Mouse (Mus musculus) midbrain, embryonic 15.5 days (tissue): ENCODE data around the gene 4930469K13Rik. TPM values are rescaled to one million over a fixed set of nuclear protein-coding genes. Genes with fewer than 3 reads are reported as not detected.
"Not testable (repeated sequence)": the region's sequence is repeated elsewhere in the genome, so short reads cannot be mapped to it uniquely, and the experiment has no call there.

Experiments
- ATAC-seq: fragments of 200-750 bp; cut with Nextera tagmentation; replicated peaks from 2 replicates; pipeline ENCODE4 v1.8.0; 2017; ENCODE audit warnings: moderate TSS enrichment
- H3K27ac ChIP-seq: fragments of 300-500 bp; sonication (generic); 2 replicates; pipeline ENCODE4 v1.5.1; 2015; ENCODE audit warnings: mild to moderate bottlenecking, inconsistent platforms
- H3K27me3 ChIP-seq: fragments of 300-500 bp; sonication (generic); replicated peaks from 2 replicates; pipeline ENCODE4 v1.6.1; 2015; ENCODE audit warnings: inconsistent platforms
- H3K36me3 ChIP-seq: fragments of 300-500 bp; sonication (generic); replicated peaks from 2 replicates; pipeline ENCODE4 v1.6.1; 2015; ENCODE audit warnings: inconsistent platforms
- H3K4me1 ChIP-seq: fragments of 300-500 bp; sonication (generic); 2 replicates; pipeline ENCODE4 v1.6.1; 2015; ENCODE audit warnings: inconsistent platforms
- H3K4me2 ChIP-seq: fragments of 300-500 bp; sonication (generic); 2 replicates; pipeline ENCODE4 v1.6.1; 2015; ENCODE audit warnings: inconsistent platforms, mild to moderate bottlenecking, moderate library complexity
- H3K4me3 ChIP-seq: fragments of 300-500 bp; sonication (generic); 2 replicates; pipeline ENCODE4 v1.5.1; 2015; ENCODE audit warnings: mild to moderate bottlenecking, inconsistent platforms
- H3K9ac ChIP-seq: fragments of 300-500 bp; sonication (generic); 2 replicates; pipeline ENCODE4 v1.6.1; 2015; ENCODE audit warnings: mild to moderate bottlenecking, inconsistent platforms
- H3K9me3 ChIP-seq: fragments of 300-500 bp; sonication (generic); 2 replicates; pipeline ENCODE4 v1.6.1; 2016; ENCODE audit warnings: inconsistent platforms
- WGBS: fragments of 180-500 bp; shearing (Covaris S2); methylation state at CpG from one replicate; pipeline ENCODE4 v1.1.7; 2015; ENCODE audit warnings: mixed read lengths; 5-methylcytosine and 5-hydroxymethylcytosine counted together
- polyA plus RNA-seq: library from polyadenylated mRNA; unstranded; fragments of >200 nt; fragmentation: Nextera tagmentation; extraction: Ambion mirVana; gene quantifications from 2 replicates; pipeline ENCODE4 v1.2.1, GENCODE M21; 2015

The 4930469K13Rik gene
- not detected in 2 replicates for polyA plus RNA-seq

GRCm38 (mm10) chr11:34098422-34098821 is at the start of gene 4930469K13Rik:
Gene 4930469K13Rik, minus strand, starts transcription at chr11:34098554.
- no peak within 1 kb of the TSS for H3K9ac ChIP-seq
- H3K4me3 ChIP-seq = no peak within 1 kb of the TSS
- no peak within 1 kb of the TSS for H3K27ac ChIP-seq
- no peaks in the 10 kb centered on the region for H3K9me3 ChIP-seq
- no peak for ATAC-seq
- H3K27me3 ChIP-seq = no peaks in the 10 kb centered on the region
- H3K36me3 ChIP-seq = no peaks in the 10 kb centered on the region
- 90% methylated on average over 10 of the region's 10 CpGs for WGBS
- H3K4me1 ChIP-seq = no peaks in the 10 kb centered on the region
- no peak within 1 kb of the TSS for H3K4me2 ChIP-seq

- Histone ChIP-seq H3K4me1 (no peaks in the 10 kb centered on the region), H3K27me3 (no peaks in the 10 kb centered on the region), H3K9me3 (no peaks in the 10 kb centered on the region), H3K9ac (no peak overlapping the region), H3K4me2 (no peak overlapping the region), H3K4me3 (no peak overlapping the region), H3K36me3 (no peaks in the 10 kb centered on the region), H3K27ac (no peak overlapping the region)
- ATAC-seq = no peak
- WGBS = 81% methylated on average over 5 of the region's 5 CpGs
These were observed 48.6 kb upstream of the 4930469K13Rik start for GRCm38 (mm10) chr11:34146934-34147333.

- no peaks in the 10 kb centered on the region for H3K36me3 ChIP-seq
- no peak overlapping the region for H3K27ac ChIP-seq
- no peak overlapping the region for H3K4me3 ChIP-seq
- no peak for ATAC-seq
- no peaks in the 10 kb centered on the region for H3K9me3 ChIP-seq
- 71% methylated on average over 4 of the region's 4 CpGs for WGBS
- no peaks in the 10 kb centered on the region for H3K4me1 ChIP-seq
- no peaks in the 10 kb centered on the region for H3K27me3 ChIP-seq
- no peak overlapping the region for H3K4me2 ChIP-seq
- H3K9ac ChIP-seq = no peak overlapping the region
These were observed 46.1 kb upstream of the 4930469K13Rik start for GRCm38 (mm10) chr11:34144421-34144820.

GRCm38 (mm10) chr11:34143984-34144383 is 45.6 kb upstream of the 4930469K13Rik start:
- Histone ChIP-seq H3K4me3 (no peak overlapping the region), H3K9me3 (no peaks in the 10 kb centered on the region), H3K4me1 (no peaks in the 10 kb centered on the region), H3K36me3 (no peaks in the 10 kb centered on the region), H3K4me2 (no peak overlapping the region), H3K27me3 (no peaks in the 10 kb centered on the region), H3K9ac (no peak overlapping the region), H3K27ac (no peak overlapping the region)
- ATAC-seq = no peak
- WGBS = 92% methylated on average over 5 of the region's 5 CpGs

GRCm38 (mm10) chr11:34139296-34139695 is 40.9 kb upstream of the 4930469K13Rik start:
- no peak overlapping the region for H3K9ac ChIP-seq
- H3K4me3 ChIP-seq = no peak overlapping the region
- no peak overlapping the region for H3K4me2 ChIP-seq
- H3K36me3 ChIP-seq = no peaks in the 10 kb centered on the region
- ATAC-seq = 0 out of 2 replicates have a peak, but pooled peaks have one; percentile 45
- no peak overlapping the region for H3K27ac ChIP-seq
- 73% methylated on average over 8 of the region's 8 CpGs for WGBS
- no peaks in the 10 kb centered on the region for H3K4me1 ChIP-seq
- no peaks in the 10 kb centered on the region for H3K27me3 ChIP-seq
- no peaks in the 10 kb centered on the region for H3K9me3 ChIP-seq

- Histone ChIP-seq H3K4me1 (peaks cover 4% of the 10 kb centered on the region; the same call in 1 of the 2 replicates), H3K36me3 (no peaks in the 10 kb centered on the region), H3K4me2 (no peak overlapping the region), H3K27ac (no peak overlapping the region), H3K9me3 (no peaks in the 10 kb centered on the region), H3K9ac (no peak overlapping the region), H3K4me3 (no peak overlapping the region), H3K27me3 (no peaks in the 10 kb centered on the region)
- 85% methylated on average over 2 of the region's 2 CpGs for WGBS
- ATAC-seq = no peak
These were observed 30.1 kb upstream of the 4930469K13Rik start for GRCm38 (mm10) chr11:34128412-34128811.

- H3K9ac ChIP-seq, H3K36me3 ChIP-seq, ATAC-seq, H3K4me3 ChIP-seq, H3K27ac ChIP-seq, H3K27me3 ChIP-seq, H3K4me1 ChIP-seq, H3K9me3 ChIP-seq, H3K4me2 ChIP-seq: not testable (repeated sequence)
- WGBS = 83% methylated on average over 3 of the region's 3 CpGs
These were observed 27.4 kb upstream of the 4930469K13Rik start for GRCm38 (mm10) chr11:34125727-34126126.

- no peak for ATAC-seq
- no peak overlapping the region for H3K4me3 ChIP-seq
- 70% methylated on average over 7 of the region's 7 CpGs for WGBS
These were observed 26.5 kb upstream of the 4930469K13Rik start for GRCm38 (mm10) chr11:34124852-34125251.

GRCm38 (mm10) chr11:34123147-34123546 is 24.8 kb upstream of the 4930469K13Rik start:
- H3K27ac ChIP-seq = no peak overlapping the region
- no peaks in the 10 kb centered on the region for H3K9me3 ChIP-seq
- 22% methylated on average over 2 of the region's 2 CpGs for WGBS
- H3K36me3 ChIP-seq = no peaks in the 10 kb centered on the region
- ATAC-seq = no peak; the same call in 1 of the 2 replicates
- H3K4me1 ChIP-seq = no peaks in the 10 kb centered on the region
- H3K4me2 ChIP-seq = no peak overlapping the region
- H3K27me3 ChIP-seq = no peaks in the 10 kb centered on the region
- H3K4me3 ChIP-seq = no peak overlapping the region
- H3K9ac ChIP-seq = no peak overlapping the region

More at GRCm38 (mm10) chr11:34124852-34125251, 26.5 kb upstream of the 4930469K13Rik start:
- Histone ChIP-seq H3K4me1 (peaks cover 4% of the 10 kb centered on the region; the same call in 1 of the 2 replicates), H3K4me2 (no peak overlapping the region), H3K27me3 (no peaks in the 10 kb centered on the region), H3K36me3 (no peaks in the 10 kb centered on the region), H3K9ac (no peak overlapping the region), H3K27ac (no peak overlapping the region), H3K9me3 (no peaks in the 10 kb centered on the region)

GRCm38 (mm10) chr11:34118319-34118718 is 20.0 kb upstream of the 4930469K13Rik start:
- Histone ChIP-seq H3K27ac (no peak overlapping the region), H3K4me1 (0 out of 2 replicates have a peak, but pooled peaks cover 6% of the 10 kb centered on the region), H3K36me3 (no peaks in the 10 kb centered on the region), H3K27me3 (no peaks in the 10 kb centered on the region), H3K9me3 (no peaks in the 10 kb centered on the region), H3K4me3 (no peak overlapping the region), H3K9ac (no peak overlapping the region), H3K4me2 (no peak overlapping the region)
- ATAC-seq = no peak
- 91% methylated on average over 3 of the region's 3 CpGs for WGBS

- Histone ChIP-seq H3K9ac (no peak overlapping the region), H3K4me1 (peaks cover 12% of the 10 kb centered on the region; the same call in 1 of the 2 replicates), H3K9me3 (no peaks in the 10 kb centered on the region), H3K36me3 (no peaks in the 10 kb centered on the region), H3K4me2 (no peak overlapping the region), H3K27me3 (no peaks in the 10 kb centered on the region), H3K27ac (no peak overlapping the region), H3K4me3 (no peak overlapping the region)
- 89% methylated on average over 3 of the region's 3 CpGs for WGBS
- no peak for ATAC-seq
These were observed 19.2 kb upstream of the 4930469K13Rik start for GRCm38 (mm10) chr11:34117581-34117980.

- Histone ChIP-seq H3K36me3 (no peaks in the 10 kb centered on the region), H3K27me3 (no peaks in the 10 kb centered on the region), H3K9ac (no peak overlapping the region), H3K4me2 (no peak overlapping the region), H3K27ac (no peak overlapping the region), H3K9me3 (no peaks in the 10 kb centered on the region), H3K4me1 (peaks cover 17% of the 10 kb centered on the region; the same call in 1 of the 2 replicates), H3K4me3 (no peak overlapping the region)
- 79% methylated on average over 2 of the region's 2 CpGs for WGBS
- ATAC-seq = no peak
These were observed 18.3 kb upstream of the 4930469K13Rik start for GRCm38 (mm10) chr11:34116572-34117135.

- H3K4me1 ChIP-seq = peaks cover 17% of the 10 kb centered on the region; the same call in 1 of the 2 replicates
- no peaks in the 10 kb centered on the region for H3K36me3 ChIP-seq
- no peaks in the 10 kb centered on the region for H3K9me3 ChIP-seq
- no peak overlapping the region for H3K4me3 ChIP-seq
- H3K27me3 ChIP-seq = no peaks in the 10 kb centered on the region
- no peak overlapping the region for H3K9ac ChIP-seq
- no peak overlapping the region for H3K4me2 ChIP-seq
- 54% methylated on average over 2 of the region's 2 CpGs for WGBS
- ATAC-seq = peak; percentile 44; the same call in 1 of the 2 replicates
- peak overlapping the region; percentile 62 for H3K27ac ChIP-seq
These were observed 15.4 kb upstream of the 4930469K13Rik start for GRCm38 (mm10) chr11:34113760-34114159.
